Mouse (Mus musculus) CH12.LX (cell line): ENCODE data around the gene Ap2a1. TPM values are rescaled to one million over a fixed set of nuclear protein-coding genes. Genes with fewer than 3 reads are reported as not detected.

Experiments
- DNase-seq: peaks from one replicate; pipeline ENCODE4 v3.0.0-alpha.2; 2013; ENCODE audit errors: extremely low read depth
- H3K27ac ChIP-seq: 2 replicates; pipeline ENCODE4 v1.5.1; 2012; ENCODE audit warnings: low read depth, mild to moderate bottlenecking, control low read depth, moderate library complexity; ENCODE audit not compliant: insufficient read depth
- H3K27me3 ChIP-seq: replicated peaks from 2 replicates; pipeline ENCODE3; 2012; ENCODE audit warnings: inconsistent platforms
- H3K36me3 ChIP-seq, 2 experiments: replicated peaks in 1 of 2; 2 replicates each; pipeline versions ENCODE3 to v1.6.1; 2012; ENCODE audit warnings: inconsistent platforms in 1 of 2, low read length in 1 of 2, mild to moderate bottlenecking in 1 of 2, mixed read lengths in 1 of 2, moderate library complexity in 1 of 2; ENCODE audit not compliant: control insufficient read depth in 1 of 2, insufficient read depth in 1 of 2
- H3K4me1 ChIP-seq, 2 experiments: 2 replicates each; pipeline ENCODE4 v1.6.1; 2012; ENCODE audit warnings: inconsistent platforms in 1 of 2, moderate library complexity in 1 of 2; ENCODE audit not compliant: insufficient read depth in 2 of 2, control insufficient read depth in 1 of 2
- H3K4me2 ChIP-seq: 2 replicates; pipeline ENCODE4 v1.6.1; 2012; ENCODE audit warnings: low read depth, mild to moderate bottlenecking, control low read depth; ENCODE audit not compliant: poor library complexity, insufficient read depth, severe bottlenecking
- H3K4me3 ChIP-seq, 3 experiments: fragments of 150-350 bp in 1 of 3; sonication (generic) in 1 of 3; replicated peaks in 1 of 3; 2 replicates each; pipeline versions ENCODE3 to v1.5.1; 2011 to 2012; ENCODE audit warnings: low read depth in 2 of 3, low read length in 2 of 3, mild to moderate bottlenecking in 2 of 3, moderate library complexity in 2 of 3, control low read depth in 1 of 3, improper control_type of control experiment in 1 of 3, inconsistent platforms in 1 of 3, mixed read lengths in 1 of 3; ENCODE audit not compliant: poor library complexity in 1 of 3
- H3K79me2 ChIP-seq: replicated peaks from 2 replicates; pipeline ENCODE4 v1.6.1; 2012; ENCODE audit warnings: mild to moderate bottlenecking, moderate library complexity; ENCODE audit not compliant: control insufficient read depth, poor library complexity, insufficient read depth, severe bottlenecking; ENCODE audit errors: extremely low read depth
- H3K9ac ChIP-seq: 2 replicates; pipeline ENCODE4 v1.6.1; 2012; ENCODE audit warnings: low read depth, mild to moderate bottlenecking, control low read depth, moderate library complexity; ENCODE audit not compliant: insufficient read depth
- H3K9me3 ChIP-seq: replicated peaks from 2 replicates; pipeline ENCODE3; 2012; ENCODE audit warnings: low read length, inconsistent platforms, mixed read lengths
- BHLHE40 ChIP-seq: IDR thresholded peaks from 2 replicates; pipeline ENCODE4 v1.6.1; 2011; ENCODE audit warnings: mild to moderate bottlenecking, low read depth, low read length, improper control_type of control experiment
- CHD1 ChIP-seq: IDR thresholded peaks from 2 replicates; pipeline ENCODE4 v1.6.1; 2012; ENCODE audit warnings: low read depth, low read length, improper control_type of control experiment, inconsistent platforms
- CHD2 ChIP-seq: IDR thresholded peaks from 2 replicates; pipeline ENCODE4 v1.6.1; 2011; ENCODE audit warnings: low read length, improper control_type of control experiment
- CTCF ChIP-seq, 2 experiments: IDR thresholded peaks in 1 of 2; conservative IDR thresholded peaks in 1 of 2; 2 replicates each; pipeline ENCODE4 v1.5.1; 2011 to 2012; ENCODE audit warnings: low read depth in 2 of 2, low read length in 2 of 2, improper control_type of control experiment in 1 of 2, inconsistent platforms in 1 of 2, mild to moderate bottlenecking in 1 of 2, moderate library complexity in 1 of 2
- E2F4 ChIP-seq: IDR thresholded peaks from 2 replicates; pipeline ENCODE4 v1.6.1; 2011; ENCODE audit warnings: low read depth, low read length, improper control_type of control experiment; ENCODE audit not compliant: insufficient replicate concordance
- EP300 ChIP-seq: IDR thresholded peaks from 2 replicates; pipeline ENCODE4 v1.6.1; 2011; ENCODE audit warnings: low read length, improper control_type of control experiment
- ETS1 ChIP-seq: conservative IDR thresholded peaks from 2 replicates; pipeline ENCODE4 v1.6.1; 2012; ENCODE audit warnings: low read depth, mild to moderate bottlenecking, inconsistent platforms, low read length, improper control_type of control experiment, moderate library complexity
- IRF4 ChIP-seq: IDR thresholded peaks from 2 replicates; pipeline ENCODE4 v1.6.1; 2014; ENCODE audit warnings: low read depth, mild to moderate bottlenecking, inconsistent platforms, low read length, improper control_type of control experiment
- JUN ChIP-seq: IDR thresholded peaks from 2 replicates; pipeline ENCODE4 v1.6.1; 2011; ENCODE audit warnings: low read depth, mild to moderate bottlenecking, low read length, improper control_type of control experiment, moderate library complexity; ENCODE audit not compliant: insufficient read depth
- JUND ChIP-seq: conservative IDR thresholded peaks from 2 replicates; pipeline ENCODE4 v1.6.1; 2011; ENCODE audit warnings: low read depth, low read length, improper control_type of control experiment
- MAX ChIP-seq: IDR thresholded peaks from 2 replicates; pipeline ENCODE4 v1.6.1; 2011; ENCODE audit warnings: low read length, improper control_type of control experiment
- MXI1 ChIP-seq: IDR thresholded peaks from 2 replicates; pipeline ENCODE4 v1.6.1; 2011; ENCODE audit warnings: mild to moderate bottlenecking, low read depth, low read length, improper control_type of control experiment
- NELFE ChIP-seq: IDR thresholded peaks from 2 replicates; pipeline ENCODE4 v1.6.1; 2011; ENCODE audit warnings: low read depth, low read length, improper control_type of control experiment
- PAX5 ChIP-seq: IDR thresholded peaks from 2 replicates; pipeline ENCODE4 v1.6.1; 2012; ENCODE audit warnings: low read length, inconsistent platforms, mixed read lengths
- POLR2A ChIP-seq: IDR thresholded peaks from 2 replicates; pipeline ENCODE4 v1.6.1; 2011; ENCODE audit warnings: low read depth, mild to moderate bottlenecking, improper control_type of control experiment, low read length
- POLR2AphosphoS2 ChIP-seq: IDR thresholded peaks from 2 replicates; pipeline ENCODE4 v1.6.1; 2011; ENCODE audit warnings: low read depth, low read length, improper control_type of control experiment
- RCOR1 ChIP-seq: conservative IDR thresholded peaks from 2 replicates; pipeline ENCODE4 v1.6.1; 2012; ENCODE audit warnings: low read depth, mild to moderate bottlenecking, inconsistent platforms, low read length, improper control_type of control experiment
- SIN3A ChIP-seq: IDR thresholded peaks from 2 replicates; pipeline ENCODE4 v1.6.1; 2012; ENCODE audit warnings: low read length, improper control_type of control experiment, inconsistent platforms
- SMC3 ChIP-seq: IDR thresholded peaks from 2 replicates; pipeline ENCODE4 v1.6.1; 2011; ENCODE audit warnings: low read depth, low read length, improper control_type of control experiment
- TBP ChIP-seq: conservative IDR thresholded peaks from 2 replicates; pipeline ENCODE4 v1.6.1; 2011; ENCODE audit warnings: low read depth, low read length, improper control_type of control experiment
- UBTF ChIP-seq: IDR thresholded peaks from 2 replicates; pipeline ENCODE4 v1.6.1; 2012; ENCODE audit warnings: low read depth, mild to moderate bottlenecking, inconsistent platforms, low read length, improper control_type of control experiment, moderate library complexity
- USF2 ChIP-seq: conservative IDR thresholded peaks from 2 replicates; pipeline ENCODE4 v1.6.1; 2011; ENCODE audit warnings: low read depth, low read length, improper control_type of control experiment
- ZC3H11A ChIP-seq: IDR thresholded peaks from 2 replicates; pipeline ENCODE4 v1.6.1; 2012; ENCODE audit warnings: low read depth, mild to moderate bottlenecking, inconsistent platforms, low read length, improper control_type of control experiment
- ZKSCAN1 ChIP-seq: IDR thresholded peaks from 2 replicates; pipeline ENCODE4 v1.6.1; 2012; ENCODE audit warnings: low read depth, inconsistent platforms, low read length, improper control_type of control experiment, borderline replicate concordance
- ZMIZ1 ChIP-seq: IDR thresholded peaks from 2 replicates; pipeline ENCODE4 v1.6.1; 2012; ENCODE audit warnings: low read depth, mild to moderate bottlenecking, inconsistent platforms, low read length, improper control_type of control experiment
- dilution Hi-C: fragments of 300-500 bp; cut with MboI; formaldehyde crosslinking; loops from 2 replicates; pipeline ENCODE4 v1.14.3; 2020; ENCODE audit warnings: low sequenced_read_pairs; ENCODE audit not compliant: extremely low pct_unique_long_range_greater_than_20kb, extremely low pct_ligation_motif_present
- in situ Hi-C: fragments of 300-500 bp; cut with MboI; formaldehyde crosslinking; loops from 3 replicates; pipeline ENCODE4 v1.14.3; 2019; ENCODE audit warnings: low sequenced_read_pairs, low pct_ligation_motif_present, low pct_unique_long_range_greater_than_20kb, mixed read lengths
- polyA plus RNA-seq: library from polyadenylated mRNA; unstranded; fragments of >175 nt; gene quantifications from 2 replicates; pipeline ENCODE4 v1.2.1, GENCODE M21; 2012; ENCODE audit warnings: low read depth; ENCODE audit not compliant: insufficient read length
- total RNA-seq, 2 experiments: library from RNA; depleted of rRNA; stranded (reverse); fragments of 300-350 nt in 1 of 2; fragments of >200 nt in 1 of 2; gene quantifications; 2 replicates each; pipeline ENCODE4 v1.2.3; 2012 to 2014

Gene Ap2a1
- total and polyA plus RNA-seq, 3 experiments = 35.7 to 61.1 (median 56.3) TPM

DNA sequence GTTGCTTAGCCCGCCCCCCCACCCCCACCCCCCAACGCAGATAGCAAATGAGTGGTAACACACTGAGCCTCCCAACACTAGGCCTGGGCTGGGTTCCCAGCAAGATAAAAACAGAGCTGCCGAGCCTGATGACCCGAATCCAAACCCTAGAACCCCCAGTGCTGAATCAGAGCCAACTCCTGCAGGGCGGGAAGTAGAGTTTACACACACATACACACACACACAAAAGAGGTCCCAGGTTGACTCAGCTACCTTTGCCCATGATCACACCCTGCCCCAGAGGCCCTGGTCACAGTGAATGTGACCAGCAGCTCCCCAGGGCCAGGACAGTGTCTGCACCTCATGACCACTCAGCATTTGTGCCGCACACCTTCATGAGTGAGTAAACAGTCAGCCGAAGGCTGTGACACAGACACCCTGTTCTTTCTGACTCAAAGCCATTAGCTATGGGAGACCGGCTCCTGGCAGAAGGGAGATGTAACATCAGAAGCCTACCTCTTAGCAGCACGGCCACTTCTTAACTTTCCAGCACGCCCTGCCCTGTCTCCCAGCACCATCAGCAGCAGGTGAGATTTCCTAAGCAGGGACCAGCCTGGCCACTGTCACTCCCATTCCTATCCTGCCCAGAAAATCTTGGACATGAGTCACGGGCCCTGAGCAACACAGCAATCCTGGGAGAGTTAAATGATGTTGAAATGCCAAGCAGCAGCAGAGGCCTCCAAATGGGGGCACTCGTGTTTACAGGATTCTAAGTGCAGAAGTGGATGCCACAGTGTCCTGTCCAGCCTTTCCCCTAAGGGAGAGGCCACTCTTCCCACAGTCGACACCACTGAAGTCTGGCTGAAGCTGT, 40.8 kb downstream of the Ap2a1 start:
- no peak overlapping the region for H3K4me2 ChIP-seq
- in situ Hi-C loops = no loop called here
- peaks cover 10 to 14% of the 10 kb centered on the region in 2 experiments for H3K4me1 ChIP-seq
- H3K9ac ChIP-seq = no peak overlapping the region
- no peak overlapping the region for H3K27ac ChIP-seq
- TF ChIP-seq IRF4 (no peak), JUN (no peak), JUND (no peak), PAX5 (no peak), ZKSCAN1 (no peak), ZC3H11A (no peak), E2F4 (no peak), MAX (no peak), UBTF (no peak), BHLHE40 (no peak), MXI1 (no peak), CTCF (conservative IDR thresholded peaks at IDR 0.05 in 1 of 2, IDR thresholded peaks at IDR 0.05 in 1 of 2; ENCODE audit: low read depth in 2 of 2, low read length in 2 of 2) (no peak), ZMIZ1 (no peak), RCOR1 (no peak), EP300 (no peak), NELFE (no peak)
- DNase-seq = no peak
- no peak overlapping the region for H3K4me3 ChIP-seq
- dilution Hi-C loops = no loop called here
- H3K36me3 ChIP-seq = peaks cover 36 to 68% of the 10 kb centered on the region in 2 experiments
- H3K27me3 ChIP-seq = no peaks in the 10 kb centered on the region
- H3K9me3 ChIP-seq = no peaks in the 10 kb centered on the region
- peaks cover 14% of the 10 kb centered on the region for H3K79me2 ChIP-seq

DNA sequence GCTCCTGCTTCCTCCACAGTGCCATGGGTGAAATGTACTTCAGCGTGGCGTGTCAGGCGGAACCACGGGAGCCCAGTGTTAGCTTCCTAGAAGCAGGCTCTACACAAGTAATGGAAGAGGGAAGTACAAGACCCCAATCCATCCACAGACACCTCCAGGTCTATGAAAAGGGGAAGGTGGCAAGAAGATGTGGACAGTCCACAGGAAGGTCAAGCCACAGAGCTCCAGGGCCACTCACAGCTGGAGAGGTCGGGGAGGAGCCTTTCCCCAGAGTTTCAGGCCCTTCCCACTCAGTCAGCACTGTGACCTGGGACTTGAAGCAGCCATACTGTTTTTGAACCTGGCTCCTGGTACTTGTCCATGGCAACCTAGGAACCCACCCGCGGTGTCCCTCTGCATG, 42.3 kb downstream of the Ap2a1 start:
- peaks cover 10 to 14% of the 10 kb centered on the region in 2 experiments for H3K4me1 ChIP-seq
- peaks cover 46 to 83% of the 10 kb centered on the region in 2 experiments for H3K36me3 ChIP-seq
- in situ Hi-C loops = no loop called here
- DNase-seq = no peak
- TF ChIP-seq RCOR1 (no peak), E2F4 (no peak), NELFE (no peak), SMC3 (no peak), CHD2 (no peak), TBP (no peak), PAX5 (no peak), POLR2AphosphoS2 (no peak), CHD1 (no peak), EP300 (no peak), UBTF (no peak), ETS1 (no peak), IRF4 (no peak), USF2 (no peak), SIN3A (no peak), BHLHE40 (no peak), POLR2A (no peak), JUN (no peak), ZC3H11A (no peak)
- no peak overlapping the region for H3K9ac ChIP-seq
- H3K79me2 ChIP-seq = peaks cover 13% of the 10 kb centered on the region
- no peak overlapping the region for H3K4me2 ChIP-seq
- dilution Hi-C loops = no loop called here
- no peak overlapping the region for H3K27ac ChIP-seq
- no peaks in the 10 kb centered on the region for H3K9me3 ChIP-seq
- H3K27me3 ChIP-seq = no peaks in the 10 kb centered on the region
- no peak overlapping the region for H3K4me3 ChIP-seq
